Mouse (Mus musculus): ENCODE results near the gene Tmem201. TPM values are rescaled to one million over a fixed set of nuclear protein-coding genes. Genes with fewer than 3 reads are reported as not detected.

Tmem201 gene
- 27.9 TPM for polyA plus RNA-seq (2021)

DNA sequence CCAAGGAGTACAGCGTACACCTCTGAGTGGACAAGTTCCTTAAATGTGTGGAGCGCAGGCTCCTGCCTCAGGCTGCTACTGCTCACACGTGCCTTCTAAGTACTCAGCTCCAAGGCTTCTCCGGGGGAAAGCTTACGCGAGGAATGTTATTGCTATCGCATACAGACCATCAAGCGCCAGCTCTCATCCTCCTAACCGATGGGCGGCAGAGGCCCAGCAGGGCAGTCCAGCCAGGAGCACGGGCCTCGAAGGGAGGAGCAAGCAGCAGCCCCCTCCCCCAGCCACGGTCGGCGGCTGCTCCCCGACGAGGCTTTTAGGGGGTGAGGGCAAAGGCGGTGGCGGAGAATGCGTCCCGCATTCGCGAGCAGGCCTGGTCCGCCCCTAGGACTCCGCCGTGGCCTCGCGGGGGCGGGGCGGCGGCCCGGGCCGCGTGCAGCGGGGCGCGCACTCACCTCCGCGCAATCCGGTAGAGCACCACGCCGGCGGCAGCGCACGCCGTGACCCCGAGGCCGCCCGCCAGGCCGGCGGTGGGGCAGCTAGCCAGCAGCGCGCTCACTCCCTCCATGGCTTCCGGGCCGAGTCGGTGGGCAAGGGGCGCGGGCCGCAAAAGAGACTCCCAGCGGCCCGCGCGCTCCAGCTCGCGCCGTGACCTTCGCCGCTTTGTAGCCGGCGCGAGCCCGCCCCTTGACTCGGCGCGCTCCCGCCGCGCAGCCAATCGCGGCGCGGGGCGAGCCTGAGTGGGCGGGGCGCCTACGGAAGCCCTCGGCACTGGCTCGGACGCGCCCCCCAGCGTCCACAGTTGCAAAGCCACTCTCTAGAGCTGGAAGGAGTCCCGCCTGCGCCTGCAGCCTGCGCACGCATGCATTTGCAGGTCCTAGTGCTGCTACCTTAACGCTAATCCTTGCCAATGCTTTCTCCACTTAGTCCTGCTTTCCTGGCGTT is at the start of gene Tmem201:
Gene Tmem201, minus strand, starts transcription at position 662 of the 942 bp plus-strand sequence.
- peak; percentile 57 for DNase-seq (ENCODE audit: low read depth, low spot score)
- ATAC-seq: peak; percentile 93
- in situ Hi-C loops (cut with MboI; ENCODE audit: low pct_unique_long_range_greater_than_20kb): no loop called here
- no peak for TF ChIP-seq CTCF (IDR thresholded peaks at IDR 0.05)
- no peaks in the 10 kb centered on the region for H3K27me3 ChIP-seq
- ChIA-PET CTCF (interaction anchor here (0.6 to 3.6 kb wide), 7 partner anchors 8 to 221 kb away, joined by 3 to 20 read pairs (median 3); no protein-coding TSS in a partner anchor), POLR2A (interaction anchor here (0.7 kb wide), 1 partner anchor 9 kb away, joined by 4 read pairs; no protein-coding TSS in a partner anchor)

DNA sequence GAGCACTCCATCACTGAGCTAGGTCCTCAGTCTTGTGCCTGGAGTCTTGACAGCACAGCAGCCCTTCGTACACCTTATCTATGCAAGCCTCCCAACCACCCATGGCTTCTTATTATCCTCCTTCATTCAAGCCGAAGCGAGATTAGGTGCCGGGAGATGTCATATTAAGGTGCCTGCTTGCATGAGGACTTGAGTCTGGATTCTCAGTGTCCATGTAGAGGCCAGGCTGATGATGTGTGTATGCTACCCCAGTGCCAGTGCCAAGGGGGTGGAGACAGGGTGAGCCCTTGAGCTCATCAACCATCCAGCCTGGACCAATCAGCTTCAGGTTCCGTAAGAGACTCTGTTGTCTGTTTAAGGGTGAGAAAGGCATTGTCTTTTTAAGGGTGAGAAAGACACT is 47.1 kb upstream of the Tmem201 start:
- no peak for TF ChIP-seq CTCF (IDR thresholded peaks at IDR 0.05)
- POLR2A ChIA-PET: no interaction called here
- in situ Hi-C loops (cut with MboI; ENCODE audit: low pct_unique_long_range_greater_than_20kb): no loop called here
- no peaks in the 10 kb centered on the region for H3K27me3 ChIP-seq
- no peak for DNase-seq (ENCODE audit: low read depth, low spot score)
- ATAC-seq: no peak
- CTCF ChIA-PET: interaction anchor here (2.2 kb wide), 1 partner anchor 14 kb away, joined by 5 read pairs; no protein-coding TSS in a partner anchor

DNA sequence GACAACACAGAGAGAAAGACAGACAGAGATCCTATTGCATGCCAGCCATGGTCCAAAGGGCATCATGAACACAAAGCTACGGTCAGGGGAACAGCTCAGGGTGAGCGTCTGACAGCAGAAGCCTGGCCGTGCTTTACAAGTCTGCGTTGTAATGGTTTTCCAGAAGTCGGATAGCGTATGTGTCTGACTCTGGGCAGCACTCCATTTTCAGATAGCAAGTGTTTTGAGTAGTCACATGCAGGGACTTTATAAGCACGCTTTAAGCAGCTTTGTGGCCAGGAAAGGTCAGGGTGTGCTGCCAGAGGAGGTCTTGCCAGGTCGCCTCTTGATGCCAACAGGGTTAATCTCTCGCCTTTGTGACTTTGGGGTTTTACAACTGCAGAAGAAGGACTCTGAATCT is 46.5 kb upstream of the Tmem201 start:
- POLR2A ChIA-PET: no interaction called here
- no peaks in the 10 kb centered on the region for H3K27me3 ChIP-seq
- ATAC-seq: no peak
- in situ Hi-C loops (cut with MboI; ENCODE audit: low pct_unique_long_range_greater_than_20kb): no loop called here
- DNase-seq (ENCODE audit: low read depth, low spot score): no peak
- CTCF ChIA-PET: interaction anchor here (2.2 kb wide), 1 partner anchor 15 kb away, joined by 5 read pairs; no protein-coding TSS in a partner anchor
- TF ChIP-seq CTCF (IDR thresholded peaks at IDR 0.05): no peak

DNA sequence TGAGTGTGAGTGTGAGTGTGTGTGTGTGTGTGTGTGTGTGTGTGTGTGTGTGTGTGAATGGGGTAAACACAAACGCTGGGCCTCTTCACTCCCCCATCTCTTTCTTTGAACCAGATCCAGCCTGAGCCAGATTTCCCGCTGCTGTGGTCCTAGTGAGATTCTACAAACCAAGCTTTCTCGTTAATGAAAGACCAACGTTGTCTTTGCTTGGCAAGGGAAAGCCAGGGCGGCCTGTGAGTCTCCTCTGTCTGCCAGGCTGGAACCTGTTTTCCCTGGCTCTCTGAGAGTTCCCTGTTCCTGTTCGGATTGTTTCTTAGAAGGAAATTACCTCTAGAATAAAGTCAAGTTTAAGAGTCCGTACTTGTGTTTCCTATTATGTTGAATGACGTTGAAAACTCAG is 45.1 kb upstream of the Tmem201 start:
- DNase-seq (ENCODE audit: low read depth, low spot score): no peak
- no peak for TF ChIP-seq CTCF (IDR thresholded peaks at IDR 0.05)
- H3K27me3 ChIP-seq: no peaks in the 10 kb centered on the region
- ATAC-seq: no peak
- in situ Hi-C loops (cut with MboI; ENCODE audit: low pct_unique_long_range_greater_than_20kb): no loop called here
- CTCF ChIA-PET: no interaction called here
- POLR2A ChIA-PET: interaction anchor here (0.6 kb wide), 1 partner anchor 174 kb away, joined by 3 read pairs; no protein-coding TSS in a partner anchor

DNA sequence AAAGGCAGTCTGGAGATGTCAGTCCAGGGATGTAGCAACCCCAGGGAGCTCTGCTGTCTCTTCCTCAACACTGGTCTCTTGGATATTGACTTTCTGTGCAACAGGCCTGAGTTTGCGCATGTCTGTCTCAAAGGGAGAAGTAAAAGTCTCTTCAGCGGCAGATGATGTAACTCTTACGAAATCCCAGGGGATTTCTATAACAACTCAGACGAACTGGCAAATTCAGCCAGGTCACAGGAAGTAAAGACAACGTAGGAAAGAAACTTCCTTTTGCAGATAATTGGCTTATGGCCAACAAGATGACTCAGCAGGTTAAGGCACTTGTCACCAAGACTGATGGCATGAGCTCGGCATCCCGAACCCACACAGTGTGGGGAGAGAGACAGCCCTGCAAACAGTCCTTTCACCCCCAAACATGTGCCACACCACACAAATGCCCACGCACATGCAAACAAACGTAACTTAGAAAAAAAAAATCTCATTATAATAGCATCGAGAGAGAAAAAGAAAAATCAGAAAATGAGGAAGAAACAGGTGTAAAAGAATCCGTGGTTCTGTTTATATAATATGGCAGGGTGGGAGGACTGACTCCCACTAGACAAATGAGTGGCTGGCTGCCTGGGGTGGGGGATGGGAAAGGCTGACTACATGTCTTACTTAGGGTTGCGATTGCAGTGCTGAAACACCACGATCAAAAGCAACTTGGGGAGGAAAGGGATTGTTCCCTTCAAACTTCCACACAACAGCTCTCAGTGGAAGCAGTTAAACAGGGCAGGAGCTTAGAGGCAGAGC is 42.9 kb upstream of the Tmem201 start:
- POLR2A ChIA-PET: interaction anchor here (0.6 kb wide), 1 partner anchor 817 kb away, joined by 4 read pairs; no protein-coding TSS in a partner anchor
- no peak for TF ChIP-seq CTCF (IDR thresholded peaks at IDR 0.05)
- H3K27me3 ChIP-seq: no peaks in the 10 kb centered on the region

DNA sequence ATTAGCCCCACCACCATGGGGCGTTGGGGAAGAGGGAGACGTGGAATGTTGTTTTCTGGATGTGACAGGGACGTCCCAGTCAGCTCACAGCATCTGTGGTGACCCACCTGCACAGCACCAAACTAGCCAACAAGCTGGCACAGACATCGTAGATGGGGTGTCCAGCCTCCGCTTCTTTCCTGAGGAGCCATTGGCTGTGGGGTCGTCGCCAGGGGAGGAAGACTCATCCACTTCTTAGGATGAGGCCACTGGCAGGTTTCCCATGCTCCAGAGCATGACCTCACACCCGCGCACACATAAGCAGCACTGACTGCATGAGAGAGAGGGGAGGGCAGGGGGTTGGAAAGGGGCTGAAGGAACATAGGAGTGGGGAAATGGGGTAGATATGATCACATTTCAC is 42.1 kb upstream of the Tmem201 start:
- ChIA-PET POLR2A (no interaction called here), CTCF (interaction anchor here (1.5 kb wide), 1 partner anchor 177 kb away, joined by 3 read pairs; no protein-coding TSS in a partner anchor)
- in situ Hi-C loops (cut with MboI; ENCODE audit: low pct_unique_long_range_greater_than_20kb): no loop called here
- no peaks in the 10 kb centered on the region for H3K27me3 ChIP-seq
- TF ChIP-seq CTCF (IDR thresholded peaks at IDR 0.05): no peak
- DNase-seq (ENCODE audit: low read depth, low spot score): no peak
- no peak for ATAC-seq

More for the DNA sequence above, 42.9 kb upstream of the Tmem201 start:
- CTCF ChIA-PET: interaction anchor here (1.5 kb wide), 1 partner anchor 176 kb away, joined by 3 read pairs; no protein-coding TSS in a partner anchor
- in situ Hi-C loops (cut with MboI; ENCODE audit: low pct_unique_long_range_greater_than_20kb): no loop called here
- DNase-seq (ENCODE audit: low read depth, low spot score) (peak; percentile 71), ATAC-seq (no peak)

DNA sequence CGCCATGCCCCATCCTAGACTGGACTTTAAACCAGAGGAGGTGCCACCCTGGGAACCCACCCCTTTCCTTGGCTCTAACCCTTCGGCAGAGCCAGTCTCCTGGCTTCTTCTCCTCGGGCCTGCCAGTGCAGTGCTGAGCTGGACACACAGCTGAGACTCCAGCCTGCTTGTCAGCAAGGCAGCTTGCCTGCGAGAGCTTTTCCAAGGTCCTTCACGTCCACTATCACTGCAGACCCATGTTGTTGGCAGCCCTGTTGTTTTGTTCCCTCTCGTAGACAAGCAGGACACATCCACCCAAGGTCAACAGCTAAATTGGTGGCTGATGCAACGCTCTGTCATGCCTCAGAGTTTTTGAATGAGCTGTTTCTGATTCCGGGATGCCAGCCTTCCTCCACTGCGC is 39.3 kb upstream of the Tmem201 start:
- ChIA-PET POLR2A (interaction anchor here (1.1 kb wide), 1 partner anchor 26 kb away, joined by 3 read pairs; no protein-coding TSS in a partner anchor), CTCF (interaction anchor here (1.1 kb wide), 1 partner anchor 15 kb away, joined by 3 read pairs; no protein-coding TSS in a partner anchor)
- TF ChIP-seq CTCF (IDR thresholded peaks at IDR 0.05): no peak
- H3K27me3 ChIP-seq: no peaks in the 10 kb centered on the region
- in situ Hi-C loops (cut with MboI; ENCODE audit: low pct_unique_long_range_greater_than_20kb): no loop called here
- DNase-seq (ENCODE audit: low read depth, low spot score) (no peak), ATAC-seq (peak; percentile 5)

DNA sequence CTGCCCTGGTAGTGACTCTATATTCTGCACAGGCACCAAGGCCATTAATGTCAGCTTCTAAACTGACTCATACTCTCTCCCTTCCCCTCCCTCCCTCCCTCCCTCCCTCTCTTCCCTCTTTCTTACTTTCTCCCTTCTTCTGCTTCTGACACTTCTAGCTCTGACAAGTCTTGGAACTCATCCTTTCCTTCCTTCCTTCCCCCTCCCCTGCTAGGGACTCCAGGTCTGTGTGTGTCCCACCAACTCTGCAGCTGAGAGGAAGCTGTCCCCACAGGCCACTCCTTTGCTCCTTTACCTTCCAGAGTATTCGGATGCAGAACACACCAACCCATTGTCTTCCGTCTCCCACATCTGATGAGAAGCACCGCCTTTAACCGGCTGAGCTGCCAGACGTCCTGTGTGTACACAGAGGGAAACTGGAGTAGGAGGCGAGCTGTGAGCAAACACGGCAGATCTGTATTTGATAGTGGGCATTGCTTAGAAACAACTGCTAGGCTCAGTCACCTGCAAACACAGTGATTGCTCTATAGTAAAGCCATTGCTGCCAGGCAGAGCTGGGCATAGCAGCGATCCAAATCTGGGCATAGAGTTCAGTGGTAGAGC is 38.0 kb upstream of the Tmem201 start:
- H3K27me3 ChIP-seq: no peaks in the 10 kb centered on the region
- ATAC-seq (peak; percentile 1), DNase-seq (ENCODE audit: low read depth, low spot score) (no peak)
- in situ Hi-C loops (cut with MboI; ENCODE audit: low pct_unique_long_range_greater_than_20kb): no loop called here
- no peak for TF ChIP-seq CTCF (IDR thresholded peaks at IDR 0.05)
- POLR2A ChIA-PET: interaction anchor here (0.7 kb wide), 1 partner anchor 62 kb away, joined by 4 read pairs; no protein-coding TSS in a partner anchor
- CTCF ChIA-PET: interaction anchor here (1.4 kb wide), 1 partner anchor 24 kb away, joined by 3 read pairs; no protein-coding TSS in a partner anchor

DNA sequence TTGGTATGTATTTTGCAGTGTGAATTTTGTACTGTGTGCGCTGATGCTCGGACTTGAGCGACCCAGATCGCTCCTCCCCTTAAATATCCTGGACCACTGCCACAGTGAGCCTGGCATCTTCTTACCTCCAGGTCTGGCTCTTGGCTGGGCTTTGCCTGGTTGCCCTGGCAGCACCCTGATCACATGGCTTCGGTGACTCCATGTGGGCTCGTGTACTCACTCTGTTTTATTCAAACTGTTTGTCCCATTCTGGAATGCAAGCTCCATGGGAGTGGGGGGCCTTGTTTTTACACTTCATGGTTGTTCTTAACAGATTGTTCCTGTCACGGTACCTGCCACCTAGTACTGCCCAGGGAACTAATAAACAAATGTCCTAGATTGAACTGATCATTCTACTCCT is 37.5 kb upstream of the Tmem201 start:
- DNase-seq (ENCODE audit: low read depth, low spot score): no peak

DNA sequence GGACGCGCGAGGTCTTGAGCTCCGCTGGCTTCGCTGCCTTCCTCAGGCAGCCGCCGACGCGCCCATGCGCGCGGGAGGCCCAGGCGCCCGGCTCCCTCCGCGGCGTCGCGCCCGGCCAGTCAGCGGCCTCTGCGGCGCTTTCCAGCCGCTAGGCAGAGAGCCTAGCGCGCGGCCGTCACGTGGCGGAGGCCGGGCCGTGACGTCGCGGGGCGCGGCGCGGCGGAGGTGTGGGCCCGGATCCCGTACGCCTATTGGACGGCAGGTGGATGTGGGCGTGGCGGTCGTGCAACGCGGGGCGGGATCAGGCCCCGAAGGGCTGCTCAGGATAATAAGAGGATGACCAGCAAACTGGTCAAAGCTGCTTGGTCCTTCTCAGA is 36.2 kb upstream of the Tmem201 start, which contains the start of gene Slc25a33:
Gene Slc25a33, minus strand, starts transcription at position 184 of the 377 bp plus-strand sequence.
- ChIA-PET CTCF (interaction anchor here (1.1 kb wide), 1 partner anchor 33 kb away, joined by 3 read pairs; no protein-coding TSS in a partner anchor), POLR2A (no interaction called here)
- in situ Hi-C loops (cut with MboI; ENCODE audit: low pct_unique_long_range_greater_than_20kb): no loop called here
- H3K27me3 ChIP-seq: no peaks in the 10 kb centered on the region
- ATAC-seq (peak; percentile 87), DNase-seq (ENCODE audit: low read depth, low spot score) (peak; percentile 59)
- no peak for TF ChIP-seq CTCF (IDR thresholded peaks at IDR 0.05)

More for the DNA sequence above, 37.5 kb upstream of the Tmem201 start:
- TF ChIP-seq CTCF (IDR thresholded peaks at IDR 0.05): no peak
- H3K27me3 ChIP-seq: no peaks in the 10 kb centered on the region
- ChIA-PET CTCF (interaction anchor here (1.0 to 1.4 kb wide), 2 partner anchors 25 to 184 kb away, joined by 3 read pairs; no protein-coding TSS in a partner anchor), POLR2A (no interaction called here)
- in situ Hi-C loops (cut with MboI; ENCODE audit: low pct_unique_long_range_greater_than_20kb): no loop called here
- peak; percentile 22 for ATAC-seq

Data from Patski (cell line).